Mouse (Mus musculus) cerebellum, adult 8-10 months (tissue): ENCODE data around the gene Apbb1ip.
"Not testable (repeated sequence)": the region's sequence is repeated elsewhere in the genome, so short reads cannot be mapped to it uniquely, and the experiment has no call there.

ENCODE experiments used
- DNase-seq: peaks from one replicate; pipeline ENCODE4 v3.0.0; 2022

The Apbb1ip gene

GRCm38 (mm10) chr2:22851900-22852299 is 78.0 kb downstream of the Apbb1ip start:
- no peak for DNase-seq

- no peak for DNase-seq
These were observed 83.6 kb downstream of the Apbb1ip start for GRCm38 (mm10) chr2:22857501-22857900.

- DNase-seq, result no peak
These were observed 88.3 kb downstream of the Apbb1ip start for GRCm38 (mm10) chr2:22862194-22862593.

GRCm38 (mm10) chr2:22864394-22865037 is 90.6 kb downstream of the Apbb1ip start:
- peak; percentile 52 for DNase-seq

- no peak for DNase-seq
These were observed 91.9 kb downstream of the Apbb1ip start for GRCm38 (mm10) chr2:22865818-22866217.

- no peak for DNase-seq
These were observed 93.1 kb downstream of the Apbb1ip start for GRCm38 (mm10) chr2:22866894-22867424.

GRCm38 (mm10) chr2:22873159-22873558 is 99.3 kb downstream of the Apbb1ip start:
- no peak for DNase-seq

GRCm38 (mm10) chr2:22874628-22875027 is 100.7 kb downstream of the Apbb1ip start:
- DNase-seq, result no peak

GRCm38 (mm10) chr2:22876614-22877013 is 102.7 kb downstream of the Apbb1ip start:
- no peak for DNase-seq

GRCm38 (mm10) chr2:22878781-22879180 is 104.9 kb downstream of the Apbb1ip start:
- DNase-seq, result no peak

GRCm38 (mm10) chr2:22880726-22881125 is 106.8 kb downstream of the Apbb1ip start:
- DNase-seq, result not testable (repeated sequence)

- DNase-seq, result no peak
These were observed 121.0 kb downstream of the Apbb1ip start for GRCm38 (mm10) chr2:22894932-22895281.

- peak; percentile 90 for DNase-seq
These were observed 121.7 kb downstream of the Apbb1ip start, which contains the start of gene Pdss1 for GRCm38 (mm10) chr2:22895282-22896273. Gene Pdss1 (plus strand): TSS chr2:22895522.

- DNase-seq, result no peak
These were observed 130.1 kb downstream of the Apbb1ip start for GRCm38 (mm10) chr2:22903947-22904346.

GRCm38 (mm10) chr2:22914421-22914820 is 140.5 kb downstream of the Apbb1ip start:
- DNase-seq, result no peak

GRCm38 (mm10) chr2:22918651-22919050 is 144.8 kb downstream of the Apbb1ip start:
- no peak for DNase-seq
